Mouse (Mus musculus): ENCODE measurements at regions not wholly inside any gene's neighbourhood (a gene's known extent, or its start where the extent isn't known, plus 50 kb on each side); places are given as distances from the start of the nearest gene placed in this dataset.

GRCm38 (mm10) chr9:31710022-31710421 is 203.2 kb downstream of the Barx2 start:
- TF ChIP-seq JUND (IDR thresholded peaks at IDR 0.05; ENCODE audit: low read depth, low read length), result no peak
- TF ChIP-seq CTCF (IDR thresholded peaks at IDR 0.05 in 2 of 3, conservative IDR thresholded peaks at IDR 0.05 in 1 of 3; ENCODE audit: control insufficient read depth in 1 of 3, insufficient read depth in 1 of 3, low read depth in 2 of 3, low read length in 3 of 3, poor library complexity in 1 of 3, severe bottlenecking in 1 of 3), result no peak
- no peak for TF ChIP-seq MAFK (IDR thresholded peaks at IDR 0.05; ENCODE audit: borderline replicate concordance, low read depth, low read length)
- TF ChIP-seq HCFC1 (IDR thresholded peaks at IDR 0.05; ENCODE audit: low read depth, low read length), result no peak
- TF ChIP-seq POLR2A (IDR thresholded peaks at IDR 0.05; ENCODE audit: control insufficient read depth in 1 of 2, insufficient read depth in 1 of 2, low read depth in 1 of 2, low read length in 2 of 2, poor library complexity in 1 of 2), result no peak
- no peak for TF ChIP-seq ZKSCAN1 (IDR thresholded peaks at IDR 0.05; ENCODE audit: low read depth, low read length)

All from MEL (cell line).